Mouse (Mus musculus): ENCODE results near the gene Upk3bl. TPM values are rescaled to one million over a fixed set of nuclear protein-coding genes. Genes with fewer than 3 reads are reported as not detected.

The Upk3bl gene
- polyA plus RNA-seq, 1 experiment = not detected

- H3K4me3 ChIP-seq = no peak overlapping the region
- TF ChIP-seq MYOD1 (IDR thresholded peaks at IDR 0.05; ENCODE audit: control insufficient read depth in 1 of 3, insufficient read length in 2 of 3, low read depth in 2 of 3) (no peak), POLR2A (IDR thresholded peaks at IDR 0.05; ENCODE audit: insufficient read length, low read depth) (no peak), TCF3 (IDR thresholded peaks at IDR 0.05; ENCODE audit: insufficient read length, low read depth) (no peak), E2F4 (IDR thresholded peaks at IDR 0.05; ENCODE audit: insufficient read depth) (no peak), POLR2AphosphoS2 (IDR thresholded peaks at IDR 0.05; ENCODE audit: insufficient read length, low read depth) (no peak), CEBPB (IDR thresholded peaks at IDR 0.05; ENCODE audit: insufficient read depth, poor library complexity, severe bottlenecking) (no peak), TCF12 (IDR thresholded peaks at IDR 0.05; ENCODE audit: insufficient read depth, poor library complexity, severe bottlenecking) (no peak)
- no peaks in the 10 kb centered on the region for H3K79me2 ChIP-seq (ENCODE audit: control insufficient read depth, insufficient read depth)
- H3K36me3 ChIP-seq (ENCODE audit: control insufficient read depth, insufficient read depth) = no peaks in the 10 kb centered on the region
- H3K27me3 ChIP-seq (ENCODE audit: control insufficient read depth, insufficient read depth, insufficient read length) = no peaks in the 10 kb centered on the region
- H3K4me2 ChIP-seq (ENCODE audit: low read depth) = no peak overlapping the region
- no peak overlapping the region for H3ac ChIP-seq (ENCODE audit: control insufficient read depth, insufficient read length)
Observed at GRCm38 (mm10) chr5:136035285-136035684, 19.0 kb upstream of the Upk3bl start.

- Histone ChIP-seq H3K4me2 (ENCODE audit: low read depth) (no peak overlapping the region), H3K4me3 (no peak overlapping the region), H3K36me3 (ENCODE audit: control insufficient read depth, insufficient read depth) (no peaks in the 10 kb centered on the region), H3ac (ENCODE audit: control insufficient read depth, insufficient read length) (no peak overlapping the region), H3K79me2 (ENCODE audit: control insufficient read depth, insufficient read depth) (no peaks in the 10 kb centered on the region), H3K27me3 (ENCODE audit: control insufficient read depth, insufficient read depth, insufficient read length) (no peaks in the 10 kb centered on the region)
- no peak for TF ChIP-seq CEBPB (IDR thresholded peaks at IDR 0.05; ENCODE audit: insufficient read depth, poor library complexity, severe bottlenecking)
- TF ChIP-seq POLR2AphosphoS2 (IDR thresholded peaks at IDR 0.05; ENCODE audit: insufficient read length, low read depth) = no peak
- no peak for TF ChIP-seq USF1 (IDR thresholded peaks at IDR 0.05; ENCODE audit: low read depth)
- TF ChIP-seq SRF (IDR thresholded peaks at IDR 0.05; ENCODE audit: control insufficient read depth, insufficient read length, low read depth) = no peak
- no peak for TF ChIP-seq TCF3 (IDR thresholded peaks at IDR 0.05; ENCODE audit: insufficient read length, low read depth)
- no peak for TF ChIP-seq MYOG (IDR thresholded peaks at IDR 0.05; ENCODE audit: control insufficient read depth in 1 of 3, insufficient read depth in 1 of 3, insufficient read length in 2 of 3, low read depth in 2 of 3)
- TF ChIP-seq E2F4 (IDR thresholded peaks at IDR 0.05; ENCODE audit: insufficient read depth) = no peak
- TF ChIP-seq POLR2A (IDR thresholded peaks at IDR 0.05; ENCODE audit: insufficient read length, low read depth) = no peak
- TF ChIP-seq MAX (IDR thresholded peaks at IDR 0.05; ENCODE audit: low read depth) = no peak
- no peak for TF ChIP-seq TCF12 (IDR thresholded peaks at IDR 0.05; ENCODE audit: insufficient read depth, poor library complexity, severe bottlenecking)
- no peak for TF ChIP-seq REST (IDR thresholded peaks at IDR 0.05; ENCODE audit: insufficient read depth, insufficient read length)
- TF ChIP-seq MYOD1 (IDR thresholded peaks at IDR 0.05; ENCODE audit: control insufficient read depth in 1 of 3, insufficient read length in 2 of 3, low read depth in 2 of 3) = no peak
Observed at GRCm38 (mm10) chr5:136036667-136037066, 17.6 kb upstream of the Upk3bl start.

DNA sequence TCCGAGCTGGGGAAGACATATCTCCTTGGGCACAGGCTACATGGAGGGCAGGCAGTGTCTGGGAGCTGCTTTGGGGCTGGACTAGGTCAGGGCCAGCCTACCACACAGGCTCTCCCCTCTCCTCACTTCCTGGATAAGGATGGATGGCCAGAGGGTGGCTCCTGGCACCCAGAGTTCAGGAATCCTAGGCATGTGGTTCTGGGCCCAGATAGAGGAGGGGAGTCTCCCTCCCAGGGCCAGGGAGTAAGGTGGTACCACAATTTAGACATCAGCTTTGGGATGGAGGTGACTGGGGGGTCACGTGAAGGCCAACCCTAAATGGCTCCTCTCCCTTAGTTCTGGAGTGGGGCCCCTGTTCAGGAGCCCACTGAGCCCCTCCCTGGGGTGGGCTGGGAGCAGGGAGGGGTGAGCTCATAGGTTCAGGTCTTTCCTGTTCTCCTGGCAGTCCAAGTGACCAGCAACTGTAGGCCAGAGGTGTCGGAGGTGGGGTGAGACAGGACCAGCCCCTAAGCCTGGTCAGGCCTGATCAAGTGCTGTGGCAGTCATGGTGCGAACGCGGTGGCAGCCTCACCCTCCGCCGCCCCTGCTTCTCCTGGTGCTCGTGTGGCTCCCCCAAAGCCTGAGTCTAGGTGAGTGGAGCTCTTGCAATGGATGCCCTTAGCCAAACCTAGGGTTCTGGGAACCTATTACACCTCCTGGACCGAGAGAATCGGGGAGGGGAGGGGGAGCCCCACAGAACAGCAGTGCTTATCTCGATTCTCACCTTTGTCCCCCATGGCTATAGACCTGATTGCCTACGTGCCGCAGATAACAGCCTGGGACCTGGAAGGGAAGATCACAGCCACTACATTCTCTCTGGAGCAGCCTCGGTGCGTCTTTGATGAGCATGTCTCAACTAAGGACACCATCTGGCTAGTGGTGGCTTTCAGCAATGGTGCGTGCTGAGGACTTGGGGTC lies 15.8 kb upstream of the Upk3bl start, which contains the start of gene Upk3b:
Gene Upk3b, plus strand, starts transcription at position 239 of the 957 bp plus-strand sequence.
- no peak within 1 kb of the TSS for H3K4me3 ChIP-seq
- no peak within 1 kb of the TSS for H3K4me2 ChIP-seq (ENCODE audit: low read depth)
- H3ac ChIP-seq (ENCODE audit: control insufficient read depth, insufficient read length) = no peak within 1 kb of the TSS
- TF ChIP-seq REST (IDR thresholded peaks at IDR 0.05; ENCODE audit: insufficient read depth, insufficient read length) (no peak), E2F4 (IDR thresholded peaks at IDR 0.05; ENCODE audit: insufficient read depth) (no peak), SRF (IDR thresholded peaks at IDR 0.05; ENCODE audit: control insufficient read depth, insufficient read length, low read depth) (no peak), TCF12 (IDR thresholded peaks at IDR 0.05; ENCODE audit: insufficient read depth, poor library complexity, severe bottlenecking) (no peak), MYOD1 (IDR thresholded peaks at IDR 0.05; ENCODE audit: control insufficient read depth in 1 of 3, insufficient read length in 2 of 3, low read depth in 2 of 3) (no peak), POLR2A (IDR thresholded peaks at IDR 0.05; ENCODE audit: insufficient read length, low read depth) (no peak), TCF3 (IDR thresholded peaks at IDR 0.05; ENCODE audit: insufficient read length, low read depth) (no peak), MAX (IDR thresholded peaks at IDR 0.05; ENCODE audit: low read depth) (no peak), USF1 (IDR thresholded peaks at IDR 0.05; ENCODE audit: low read depth) (no peak), CEBPB (IDR thresholded peaks at IDR 0.05; ENCODE audit: insufficient read depth, poor library complexity, severe bottlenecking) (no peak), MYOG (IDR thresholded peaks at IDR 0.05; ENCODE audit: control insufficient read depth in 1 of 3, insufficient read depth in 1 of 3, insufficient read length in 2 of 3, low read depth in 2 of 3) (no peak), POLR2AphosphoS2 (IDR thresholded peaks at IDR 0.05; ENCODE audit: insufficient read length, low read depth) (no peak)
- no peaks in the 10 kb centered on the region for H3K27me3 ChIP-seq (ENCODE audit: control insufficient read depth, insufficient read depth, insufficient read length)
- H3K79me2 ChIP-seq (ENCODE audit: control insufficient read depth, insufficient read depth) = no peaks in the 10 kb centered on the region
- H3K36me3 ChIP-seq (ENCODE audit: control insufficient read depth, insufficient read depth) = no peaks in the 10 kb centered on the region

GRCm38 (mm10) chr5:136040210-136040609 lies 14.1 kb upstream of the Upk3bl start:
- TF ChIP-seq REST (IDR thresholded peaks at IDR 0.05; ENCODE audit: insufficient read depth, insufficient read length) (no peak), SRF (IDR thresholded peaks at IDR 0.05; ENCODE audit: control insufficient read depth, insufficient read length, low read depth) (no peak), MYOG (IDR thresholded peaks at IDR 0.05; ENCODE audit: control insufficient read depth in 1 of 3, insufficient read depth in 1 of 3, insufficient read length in 2 of 3, low read depth in 2 of 3) (no peak), POLR2A (IDR thresholded peaks at IDR 0.05; ENCODE audit: insufficient read length, low read depth) (no peak), POLR2AphosphoS2 (IDR thresholded peaks at IDR 0.05; ENCODE audit: insufficient read length, low read depth) (no peak), MAX (IDR thresholded peaks at IDR 0.05; ENCODE audit: low read depth) (no peak), USF1 (IDR thresholded peaks at IDR 0.05; ENCODE audit: low read depth) (no peak), TCF3 (IDR thresholded peaks at IDR 0.05; ENCODE audit: insufficient read length, low read depth) (no peak), MYOD1 (IDR thresholded peaks at IDR 0.05; ENCODE audit: control insufficient read depth in 1 of 3, insufficient read length in 2 of 3, low read depth in 2 of 3) (no peak), E2F4 (IDR thresholded peaks at IDR 0.05; ENCODE audit: insufficient read depth) (no peak), TCF12 (IDR thresholded peaks at IDR 0.05; ENCODE audit: insufficient read depth, poor library complexity, severe bottlenecking) (no peak), CEBPB (IDR thresholded peaks at IDR 0.05; ENCODE audit: insufficient read depth, poor library complexity, severe bottlenecking) (no peak)
- no peaks in the 10 kb centered on the region for H3K36me3 ChIP-seq (ENCODE audit: control insufficient read depth, insufficient read depth)
- no peak overlapping the region for H3K4me2 ChIP-seq (ENCODE audit: low read depth)
- H3K4me3 ChIP-seq = no peak overlapping the region
- no peaks in the 10 kb centered on the region for H3K27me3 ChIP-seq (ENCODE audit: control insufficient read depth, insufficient read depth, insufficient read length)
- H3ac ChIP-seq (ENCODE audit: control insufficient read depth, insufficient read length) = no peak overlapping the region
- no peaks in the 10 kb centered on the region for H3K79me2 ChIP-seq (ENCODE audit: control insufficient read depth, insufficient read depth)
